Mouse (Mus musculus): ENCODE data around the gene Alg14. TPM values are rescaled to one million over a fixed set of nuclear protein-coding genes. Genes with fewer than 3 reads are reported as not detected.

Alg14 gene
- total RNA-seq (2012; rRNA removed) (2.5 and 3.2 TPM in 2 replicates), polyA plus RNA-seq (2012; ENCODE audit: insufficient read depth in 1 of 2, insufficient read length in 2 of 2, low read depth in 1 of 2, low replicate concordance in 2 of 2, missing spikeins in 1 of 2) (10 to 100 TPM in 1 of 2 experiments, not detected in 1; 20.1 TPM)

DNA sequence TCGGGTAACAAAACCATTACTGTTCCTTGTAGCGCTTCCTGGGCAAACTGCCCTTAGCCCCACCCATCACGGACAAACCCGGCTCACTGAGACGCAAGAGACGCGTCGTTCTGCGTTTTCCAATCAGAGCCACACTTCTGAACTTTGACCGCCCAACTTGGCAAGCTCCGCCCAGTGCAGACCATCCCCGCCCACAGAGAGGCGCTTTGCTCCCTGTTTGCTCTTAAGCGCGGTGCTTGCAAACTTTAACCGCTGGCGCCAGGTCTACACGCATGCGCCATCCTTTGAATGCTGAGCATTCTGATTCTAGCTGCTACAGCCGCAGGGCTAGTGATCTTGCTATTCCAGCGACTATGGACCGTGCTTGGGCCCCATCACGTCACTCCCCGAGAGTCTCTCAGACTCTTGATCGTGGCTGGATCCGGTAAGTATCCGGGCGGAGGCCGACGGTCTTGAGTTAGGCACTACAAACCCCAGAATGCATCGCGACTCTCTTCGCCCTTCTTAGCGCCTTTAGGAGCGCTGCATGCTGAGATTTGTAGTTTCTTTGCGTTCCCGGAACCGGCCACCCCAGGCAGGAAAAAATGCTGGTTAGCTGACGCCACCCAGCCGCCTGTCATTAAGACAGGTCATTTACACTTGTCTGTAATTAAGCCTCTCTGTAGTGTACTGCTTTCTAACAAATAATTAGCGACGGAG lies at the start of gene Alg14:
Alg14 (plus strand) TSS at position 214 of the 699 bp plus-strand sequence.
- Histone ChIP-seq H3K9me3 (replicated peaks; ENCODE audit: insufficient read depth, low read length) (no peaks in the 10 kb centered on the region), H3K79me2 (ENCODE audit: control insufficient read depth, insufficient read depth, low read length, poor library complexity) (no peaks in the 10 kb centered on the region; the same call in 1 of the 2 replicates), H3K4me1 (ENCODE audit: control insufficient read depth in 1 of 2, insufficient read depth in 2 of 2, low read length in 2 of 2) (0 out of 4 replicates have a peak, but pooled peaks cover 0 to 5% of the 10 kb centered on the region in 2 experiments), H3K36me3 (ENCODE audit: control insufficient read depth in 1 of 2, insufficient read depth in 2 of 2, low read length in 2 of 2) (peaks cover 0 to 2% of the 10 kb centered on the region in 2 experiments; a peak in 1 of 4 replicates), H3K9ac (ENCODE audit: control insufficient read depth, low read depth, low read length, poor library complexity, severe bottlenecking) (peak within 1 kb of the TSS; percentile 80), H3K27me3 (ENCODE audit: control insufficient read depth in 1 of 2, insufficient read depth in 2 of 2, low read length in 2 of 2) (no peaks in the 10 kb centered on the region), H3K27ac (ENCODE audit: control insufficient read depth, low read depth, low read length) (peak within 1 kb of the TSS; percentile 81), H3K4me3 (ENCODE audit: control insufficient read depth in 1 of 2, insufficient read depth in 1 of 2, low read depth in 2 of 2, low read length in 2 of 2) (peak within 1 kb of the TSS; percentile 77 to 89)
- TF ChIP-seq POLR2AphosphoS5 (IDR thresholded peaks at IDR 0.05; ENCODE audit: borderline replicate concordance, low read depth, low read length) (no peak), HCFC1 (IDR thresholded peaks at IDR 0.05; ENCODE audit: low read depth, low read length) (peak; percentile 99), ZNF384 (IDR thresholded peaks at IDR 0.05; ENCODE audit: low read depth, low read length) (peak; percentile 53), SMC3 (IDR thresholded peaks at IDR 0.05; ENCODE audit: low read depth, low read length) (no peak), NELFE (IDR thresholded peaks at IDR 0.05; ENCODE audit: low read depth, low read length) (peak; percentile 94), CTCF (IDR thresholded peaks at IDR 0.05 in 2 of 3, conservative IDR thresholded peaks at IDR 0.05 in 1 of 3; ENCODE audit: control insufficient read depth in 1 of 3, insufficient read depth in 1 of 3, low read depth in 2 of 3, low read length in 3 of 3, poor library complexity in 1 of 3, severe bottlenecking in 1 of 3) (no peak), POLR2A (IDR thresholded peaks at IDR 0.05; ENCODE audit: control insufficient read depth in 1 of 2, insufficient read depth in 1 of 2, low read depth in 1 of 2, low read length in 2 of 2, poor library complexity in 1 of 2) (peak; percentile 20 to 95; a peak in 2 of 4 replicates), ZMIZ1 (IDR thresholded peaks at IDR 0.05; ENCODE audit: low read depth, low read length) (peak; percentile 84; the same call in 1 of the 2 replicates), UBTF (IDR thresholded peaks at IDR 0.05; ENCODE audit: borderline replicate concordance, insufficient read depth, low read depth, low read length) (no peak), TCF12 (IDR thresholded peaks at IDR 0.05; ENCODE audit: low read depth, low read length) (peak; percentile 68), MYB (IDR thresholded peaks at IDR 0.05; ENCODE audit: low read depth, low read length) (no peak), NRF1 (IDR thresholded peaks at IDR 0.05; ENCODE audit: insufficient read depth, low read depth, low read length, poor library complexity, severe bottlenecking) (peak; percentile 73), MAX (IDR thresholded peaks at IDR 0.05; ENCODE audit: low read length) (no peak; the same call in 1 of the 2 replicates), MAFK (IDR thresholded peaks at IDR 0.05; ENCODE audit: borderline replicate concordance, low read depth, low read length) (no peak), GATA1 (IDR thresholded peaks at IDR 0.05; ENCODE audit: low read depth, low read length) (no peak), ELF1 (IDR thresholded peaks at IDR 0.05; ENCODE audit: low read depth, low read length) (peak; percentile 98), TBP (IDR thresholded peaks at IDR 0.05; ENCODE audit: low read depth, low read length) (peak; percentile 84), KAT2A (conservative IDR thresholded peaks at IDR 0.05; ENCODE audit: low read depth, low read length) (peak; percentile 84), MAZ (IDR thresholded peaks at IDR 0.05; ENCODE audit: low read depth, low read length) (no peak), MXI1 (IDR thresholded peaks at IDR 0.05; ENCODE audit: low read depth, low read length) (peak; percentile 82; the same call in 1 of the 2 replicates), SIN3A (IDR thresholded peaks at IDR 0.05; ENCODE audit: low read length) (peak; percentile 85), POLR2AphosphoS2 (IDR thresholded peaks at IDR 0.05; ENCODE audit: low read length) (peak; percentile 86), JUND (IDR thresholded peaks at IDR 0.05; ENCODE audit: low read depth, low read length) (no peak), ETS1 (IDR thresholded peaks at IDR 0.05; ENCODE audit: low read depth, low read length) (peak; percentile 32; the same call in 1 of the 2 replicates)
- DNase-seq (ENCODE audit: low read depth, low spot score) = peak; percentile 98
